Mouse (Mus musculus) left cerebral cortex, postnatal 25 days (tissue): ENCODE measurements around the gene Lsp1. TPM values are rescaled to one million over a fixed set of nuclear protein-coding genes. Genes with fewer than 3 reads are reported as not detected.

Experiments
- DNase-seq, 2 experiments: peaks; one replicate each; pipeline ENCODE4 v3.0.0; 2022; ENCODE audit warnings: low spot score in 2 of 2, mixed read lengths in 1 of 2
- intact Hi-C: fragments of 180-260 bp; cut with DNase I; formaldehyde crosslinking; loops from one replicate; pipeline ENCODE4 v1.15.1; 2025
- total RNA-seq, 2 experiments: library from RNA; stranded (reverse); gene quantifications; 2 replicates each; pipeline ENCODE4 v1.2.3; 2021

Lsp1 gene
- total RNA-seq, 2 experiments from 2014 or later, result 5.2 to 5.4 TPM

DNA sequence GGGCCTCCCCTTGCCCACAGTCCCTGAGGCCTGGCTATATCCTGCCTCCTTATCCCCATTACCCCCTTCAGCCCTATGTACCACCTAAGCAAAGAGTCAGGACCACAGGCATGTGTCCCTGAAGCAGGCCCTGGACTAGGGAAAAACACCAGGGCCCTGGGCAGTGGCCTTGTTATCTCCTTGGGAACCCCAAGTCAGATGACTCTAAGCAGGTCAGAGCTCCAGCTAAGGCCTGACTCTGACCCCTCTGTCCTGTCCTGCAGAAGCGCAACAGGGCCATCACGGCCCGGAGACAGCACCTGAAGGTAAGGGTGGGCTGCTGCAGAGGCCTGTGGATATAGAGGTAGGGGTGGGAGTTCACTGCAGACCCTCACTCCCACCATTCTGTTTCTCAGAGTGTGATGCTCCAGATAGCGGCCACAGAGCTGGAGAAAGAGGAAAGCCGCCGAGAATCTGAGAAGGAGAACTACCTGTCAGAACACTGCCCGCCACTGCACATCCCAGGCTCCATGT lies 17.6 kb upstream of the Lsp1 start:
- intact Hi-C loops, result loop anchor here (5.0 kb wide), 2 partner anchors 94 to 229 kb away; no protein-coding TSS in a partner anchor
- no peak for DNase-seq

DNA sequence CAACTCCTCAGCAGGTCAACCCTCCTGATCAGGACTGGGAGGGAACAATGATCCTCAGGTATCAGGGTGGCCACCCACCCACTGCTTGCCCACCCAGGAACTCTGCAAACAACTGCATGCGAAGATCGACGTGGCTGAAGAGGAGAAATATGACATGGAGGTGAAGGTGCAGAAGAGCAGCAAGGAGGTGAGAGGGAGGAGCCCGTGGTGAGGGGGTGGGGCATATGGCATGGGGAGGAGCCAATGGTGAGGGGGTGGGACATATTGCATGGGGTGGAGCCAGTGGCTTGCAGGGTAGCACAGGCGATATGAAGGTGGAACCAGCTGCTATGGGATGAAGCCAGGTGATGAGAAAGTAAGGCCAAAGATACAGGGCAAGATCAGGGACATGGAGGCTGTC lies 17.1 kb upstream of the Lsp1 start:
- intact Hi-C loops, result loop anchor here (5.0 kb wide), 2 partner anchors 94 to 229 kb away; no protein-coding TSS in a partner anchor
- no peak for DNase-seq

DNA sequence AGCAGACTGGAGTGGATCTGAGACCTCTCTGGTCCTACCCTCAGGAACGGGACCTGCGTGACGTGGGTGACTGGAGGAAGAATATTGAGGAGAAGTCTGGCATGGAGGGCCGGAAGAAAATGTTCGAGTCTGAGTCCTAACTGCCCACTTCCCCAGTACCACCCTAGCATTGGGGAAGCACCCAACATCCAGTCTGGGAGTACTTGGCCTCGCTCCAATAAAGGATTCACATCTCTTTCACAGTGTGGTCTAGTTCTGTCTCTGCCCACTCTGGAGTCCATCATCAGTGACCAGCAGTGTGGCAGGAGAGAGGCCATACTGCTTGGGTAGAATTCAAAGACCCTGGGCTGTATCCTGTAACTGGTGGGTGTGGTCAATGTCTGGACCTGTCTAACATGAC lies 16.4 kb upstream of the Lsp1 start:
- intact Hi-C loops, result loop anchor here (5.0 kb wide), 2 partner anchors 93 to 228 kb away; no protein-coding TSS in a partner anchor
- DNase-seq, result no peak

DNA sequence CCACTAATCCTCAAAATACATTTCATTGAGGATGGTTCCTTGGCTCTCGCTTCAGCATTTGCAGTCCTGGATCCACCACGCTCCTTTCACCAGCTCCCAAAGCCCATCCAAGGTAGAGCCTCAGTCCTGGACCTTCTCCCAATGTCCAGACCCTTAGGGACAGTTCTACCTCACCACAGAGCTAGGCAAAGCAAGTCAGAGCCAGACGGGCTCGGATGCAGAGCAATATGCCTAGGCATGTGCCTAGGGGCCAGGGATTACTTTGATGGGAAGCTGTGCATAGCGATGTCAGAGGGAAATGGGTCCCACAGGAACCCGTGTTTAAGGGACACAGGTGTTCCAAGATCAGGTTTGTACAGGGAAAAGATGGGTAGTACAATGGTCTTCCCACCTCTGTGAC lies 15.3 kb upstream of the Lsp1 start:
- DNase-seq, result no peak
- intact Hi-C loops, result no loop called here

DNA sequence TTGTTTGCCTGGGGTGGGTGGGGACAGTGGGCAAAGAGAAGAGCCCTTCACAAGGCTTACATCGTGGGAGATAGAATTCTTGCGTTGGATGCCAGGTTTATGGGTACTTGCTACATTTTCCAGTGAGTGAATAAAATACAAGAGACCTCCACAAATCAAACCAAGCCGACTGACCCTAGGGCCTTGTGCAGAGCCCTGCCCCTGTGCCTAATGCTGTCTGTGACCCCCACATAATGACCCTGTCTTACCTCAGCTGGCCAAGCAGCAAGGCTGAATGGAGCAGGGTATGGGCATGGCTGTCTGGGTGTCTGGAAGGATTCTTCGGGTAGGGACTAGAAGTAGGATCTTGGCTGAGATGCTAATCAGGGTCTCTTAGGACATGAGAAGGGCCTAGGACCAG lies 14.3 kb upstream of the Lsp1 start:
- intact Hi-C loops, result no loop called here
- no peak for DNase-seq

DNA sequence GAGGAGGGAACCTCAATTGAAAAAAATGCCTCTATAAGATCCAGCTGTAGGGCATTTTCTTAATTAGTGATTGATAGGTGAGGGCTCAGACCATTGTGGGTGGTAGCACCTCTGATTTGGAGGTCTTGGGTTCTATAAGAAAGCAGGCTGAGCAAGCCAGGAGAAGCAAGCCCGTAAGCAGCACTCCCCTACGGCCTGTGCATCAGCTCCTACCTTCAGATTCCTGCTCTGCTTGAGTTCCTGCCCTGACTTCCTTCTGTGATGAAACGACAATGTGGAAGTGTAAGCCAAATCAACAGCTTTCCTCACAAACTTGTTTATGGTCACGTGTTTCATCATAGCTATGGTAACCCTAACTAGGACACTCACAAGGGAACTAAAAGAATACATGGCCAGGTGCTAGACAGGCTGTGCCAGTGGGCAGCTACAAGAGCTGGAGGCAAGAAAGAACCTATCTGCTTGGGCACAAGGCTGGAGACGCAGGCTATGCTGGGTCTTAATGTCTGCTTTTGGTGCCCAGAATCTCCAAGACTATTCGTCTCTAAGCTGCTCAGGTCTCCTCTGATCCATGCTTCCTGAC lies 11.5 kb upstream of the Lsp1 start:
- DNase-seq, result no peak
- intact Hi-C loops, result no loop called here

DNA sequence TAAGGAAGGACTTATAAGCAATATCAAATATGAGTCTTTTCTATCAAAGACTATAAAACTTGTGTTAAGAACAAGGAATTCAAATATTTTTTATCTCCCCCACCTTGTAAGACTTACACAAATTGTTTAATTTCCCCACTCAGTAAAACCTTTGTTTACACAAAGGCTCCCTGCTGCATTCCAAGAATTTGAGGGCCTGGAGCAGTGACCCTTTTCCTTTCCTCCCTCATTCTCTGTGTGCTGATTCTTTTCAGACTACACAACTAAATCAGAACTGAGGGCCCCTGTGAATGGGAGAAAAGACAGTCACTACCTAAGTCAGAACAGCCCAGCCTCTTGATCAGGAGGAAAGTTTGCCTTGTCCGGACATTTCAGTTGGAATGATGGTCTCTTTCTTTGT lies 5.9 kb upstream of the Lsp1 start:
- no peak for DNase-seq
- intact Hi-C loops, result no loop called here

DNA sequence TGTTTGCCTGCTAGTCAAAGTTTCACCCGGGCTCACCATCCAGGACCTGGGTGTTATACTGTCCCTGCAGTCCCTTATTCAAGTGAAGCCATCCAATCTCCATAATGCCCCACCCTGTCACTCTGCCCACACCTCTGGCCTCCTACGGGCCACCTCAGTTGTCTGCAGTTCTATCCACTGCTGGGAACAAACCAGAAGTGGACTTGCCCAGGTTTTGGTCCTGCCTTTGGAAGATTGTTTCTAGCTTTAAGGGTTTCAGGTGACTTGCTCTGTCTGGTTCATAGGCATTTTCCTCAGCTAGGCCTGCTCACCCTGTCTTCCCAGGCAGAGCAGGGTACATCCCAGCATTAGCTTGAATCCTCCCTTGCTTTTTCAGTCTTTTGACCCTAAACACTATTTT lies 5.4 kb upstream of the Lsp1 start:
- intact Hi-C loops, result no loop called here
- no peak for DNase-seq

DNA sequence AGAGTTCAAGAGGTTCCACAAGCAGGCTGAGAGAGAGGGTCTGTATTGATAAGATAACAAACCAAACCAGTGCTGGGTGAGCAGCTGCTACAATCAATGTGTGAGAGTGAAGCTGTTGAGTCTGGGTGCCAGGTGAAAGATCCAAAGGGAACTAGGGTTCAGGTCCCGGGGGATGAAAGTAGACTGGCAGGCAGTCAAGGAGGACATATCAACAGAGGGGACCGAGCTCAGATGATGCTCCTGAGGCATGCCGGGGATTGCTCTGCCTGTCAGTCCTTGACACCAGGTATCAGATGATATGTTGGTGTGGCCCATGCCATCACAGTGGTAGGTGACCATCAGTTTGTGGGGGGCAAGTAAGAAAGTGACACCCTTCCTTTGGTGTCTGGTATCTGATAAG lies 3.8 kb upstream of the Lsp1 start:
- intact Hi-C loops, result no loop called here
- DNase-seq, result no peak

DNA sequence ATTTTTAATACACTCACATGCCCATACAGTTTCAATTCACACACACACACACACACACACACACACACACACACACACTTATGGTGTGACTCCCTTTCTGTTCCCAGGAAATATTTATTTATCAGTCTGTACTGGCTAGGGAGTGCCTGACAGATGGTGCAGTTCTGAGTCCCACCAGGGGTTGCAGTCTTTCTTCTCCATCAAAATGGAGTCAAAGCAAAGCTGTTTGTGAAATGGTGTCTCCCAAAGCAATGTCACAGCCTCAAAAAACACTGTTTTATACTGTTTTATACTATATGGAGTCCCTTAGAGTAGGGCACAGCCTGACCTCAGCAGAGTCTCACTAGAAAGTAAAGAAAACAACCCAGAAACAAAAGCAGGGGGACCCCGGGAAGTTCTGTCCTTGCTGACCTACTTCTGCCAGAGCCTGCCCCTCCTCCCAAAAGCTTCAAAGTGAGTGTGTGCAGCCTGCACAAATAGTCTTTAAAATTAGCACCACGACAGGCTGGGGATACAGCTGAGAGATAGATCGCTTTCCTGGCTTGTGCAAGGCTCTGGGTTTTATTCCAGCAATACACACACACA lies 3.3 kb upstream of the Lsp1 start:
- intact Hi-C loops, result no loop called here
- peak; percentile 44 to 47 for DNase-seq

DNA sequence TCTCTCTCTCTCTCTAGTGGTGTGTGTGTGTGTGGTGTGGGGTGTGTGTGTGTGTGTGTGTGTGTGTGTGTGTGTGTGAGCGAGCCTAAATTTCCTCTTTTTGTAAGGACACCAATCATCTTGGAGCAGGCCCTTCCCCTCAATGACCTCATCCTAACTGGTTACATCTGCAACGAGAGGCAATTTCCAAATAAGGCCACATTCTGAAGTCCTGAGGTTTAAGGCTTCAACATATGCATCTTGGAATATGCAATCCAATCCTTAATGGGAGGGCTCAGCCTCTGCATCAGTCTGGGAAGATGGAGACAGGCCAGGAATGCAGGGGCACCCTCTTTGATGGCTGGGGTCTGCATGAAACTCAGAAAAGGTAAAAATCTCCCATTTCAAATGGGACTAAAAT lies 2.6 kb upstream of the Lsp1 start:
- intact Hi-C loops, result no loop called here
- no peak for DNase-seq

DNA sequence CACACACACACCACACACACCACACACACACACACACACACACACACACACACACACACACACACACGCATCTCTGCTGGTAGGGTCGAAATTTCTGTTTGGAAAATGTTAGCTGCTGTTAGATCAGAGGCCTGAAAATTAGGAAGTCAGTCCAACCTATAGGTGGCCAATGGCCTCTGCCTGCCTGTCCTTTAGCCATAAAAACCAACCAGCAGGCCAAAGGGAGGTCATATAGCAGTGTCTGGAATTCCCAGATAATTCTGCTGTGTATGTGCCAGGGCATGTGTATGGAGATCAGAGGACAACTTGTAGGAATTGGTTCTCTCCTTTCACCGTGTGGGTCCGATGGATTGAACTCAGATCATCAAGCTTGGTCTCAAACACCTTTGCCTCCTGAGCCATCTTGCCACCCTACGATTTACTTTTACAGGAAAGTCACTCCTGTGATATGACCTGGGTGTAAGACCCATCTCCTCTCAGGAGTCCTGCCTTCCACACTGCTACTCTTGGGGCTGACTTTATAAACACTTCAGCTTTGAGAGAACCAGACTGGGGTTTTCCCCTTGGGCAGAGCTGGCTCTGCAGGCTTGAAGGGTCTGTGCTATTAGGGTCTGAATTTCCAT lies 1.8 kb upstream of the Lsp1 start:
- intact Hi-C loops, result no loop called here
- no peak for DNase-seq

DNA sequence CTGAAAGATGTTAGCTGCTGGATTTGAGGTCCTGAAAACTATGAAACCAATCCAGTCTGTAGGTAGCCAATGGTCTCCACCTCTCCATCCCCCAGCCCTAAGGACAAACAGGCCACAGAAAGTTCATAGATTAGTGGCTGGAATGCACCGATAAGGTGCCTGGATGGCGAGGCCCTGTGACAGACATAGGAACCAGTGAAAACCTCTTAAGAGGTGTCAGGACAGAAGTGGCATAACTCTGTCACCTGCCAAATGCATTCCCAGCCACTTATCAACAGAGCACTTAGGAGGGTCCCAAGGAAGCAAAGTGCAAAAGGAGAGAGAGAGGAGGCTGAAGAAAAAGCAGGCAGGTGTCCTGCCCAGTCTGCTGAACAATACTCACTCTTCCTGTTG lies 1.3 kb upstream of the Lsp1 start:
- DNase-seq, result no peak
- intact Hi-C loops, result no loop called here

DNA sequence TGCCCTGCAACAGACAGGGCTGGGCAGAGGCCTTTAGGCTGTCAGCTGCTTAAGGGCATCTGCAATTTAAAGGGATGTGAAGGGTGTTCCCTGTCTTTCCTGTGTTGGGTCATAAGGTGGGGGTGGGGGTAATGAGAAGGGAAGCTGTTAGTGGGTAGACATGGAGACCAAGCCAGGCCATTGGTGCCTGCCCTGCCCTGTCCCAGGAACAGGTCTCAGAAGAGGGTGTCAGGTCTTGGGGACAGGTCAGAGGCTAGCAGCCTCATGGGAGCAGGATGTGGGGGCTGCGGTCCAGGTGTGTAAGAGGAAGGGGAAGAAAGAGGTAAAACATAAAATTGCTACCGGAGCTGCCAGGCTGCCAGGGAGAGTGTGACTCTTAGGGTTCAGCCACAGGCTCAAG lies 837 bp downstream of the Lsp1 start:
- intact Hi-C loops, result no loop called here
- no peak for DNase-seq

DNA sequence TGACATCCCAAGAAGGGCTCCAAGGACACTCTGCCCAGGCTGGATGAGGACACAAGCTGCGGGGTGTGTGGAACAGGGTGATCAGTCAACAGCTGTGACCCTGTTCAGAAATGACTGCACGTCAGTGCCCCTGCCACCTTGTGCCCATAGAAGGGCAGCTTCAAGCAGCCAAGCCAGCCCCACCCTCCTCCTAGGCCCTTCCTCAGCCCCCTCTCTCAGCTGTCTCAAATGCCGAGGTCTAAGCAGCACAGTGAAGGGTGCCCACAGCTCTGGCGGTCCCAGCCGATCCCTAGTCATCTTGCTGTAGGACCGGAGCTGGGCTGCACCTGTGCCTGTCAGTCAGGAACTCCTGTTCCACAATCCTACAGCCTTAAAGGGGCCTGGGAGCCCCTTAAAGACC lies 1.6 kb downstream of the Lsp1 start:
- no peak for DNase-seq
- intact Hi-C loops, result no loop called here

DNA sequence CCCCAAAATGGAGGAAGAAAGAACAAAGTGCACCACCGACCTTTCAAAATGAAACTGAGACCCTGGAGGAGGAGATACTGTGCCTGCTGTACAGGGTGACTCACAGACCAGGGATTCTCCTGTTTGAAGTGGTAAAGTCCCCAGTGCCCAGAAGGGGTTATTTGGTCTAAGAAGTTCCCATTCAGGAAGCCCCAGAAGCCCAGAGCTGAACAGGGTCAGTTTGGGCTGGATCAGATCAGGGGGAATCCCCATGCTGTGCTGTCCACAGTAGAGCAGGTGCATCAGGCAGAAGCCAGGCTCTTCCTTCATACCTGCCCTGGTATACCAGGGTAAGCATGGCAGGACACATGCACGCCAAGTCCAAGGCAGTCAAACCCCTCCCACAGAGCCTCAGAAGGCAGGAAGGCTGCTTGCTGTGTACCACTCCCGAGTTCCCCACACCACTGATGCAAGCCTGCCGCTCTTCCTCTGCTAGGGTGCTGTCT lies 2.0 kb downstream of the Lsp1 start:
- intact Hi-C loops, result no loop called here
- DNase-seq, result no peak

DNA sequence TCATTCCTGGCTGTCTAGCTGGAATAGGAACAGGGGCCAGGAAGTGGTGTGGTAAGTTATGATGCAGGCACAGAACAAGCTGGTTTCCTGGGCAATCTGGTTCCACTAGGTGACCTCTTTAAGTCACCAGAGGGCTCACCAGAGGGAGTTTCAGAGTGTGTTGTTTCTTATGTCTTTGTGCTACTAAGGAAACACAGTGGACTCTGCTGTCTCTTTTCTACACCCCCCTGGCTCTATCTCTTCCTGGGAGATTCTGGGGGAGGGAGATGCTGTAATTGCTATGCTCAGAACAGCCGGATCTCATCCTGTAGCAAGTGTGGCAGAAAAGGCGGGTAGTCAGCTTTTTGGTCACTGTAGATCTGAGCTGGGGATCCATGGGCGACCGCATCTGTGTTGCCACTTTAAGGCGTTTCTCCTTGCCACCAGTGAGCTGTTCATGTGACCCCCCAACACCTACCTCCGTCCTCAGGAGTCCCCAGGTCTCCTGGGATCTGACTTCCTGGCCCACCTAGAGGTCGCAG lies 9.6 kb downstream of the Lsp1 start:
- peak in 1 of 2 experiments; percentile 43 for DNase-seq
- intact Hi-C loops, result no loop called here

DNA sequence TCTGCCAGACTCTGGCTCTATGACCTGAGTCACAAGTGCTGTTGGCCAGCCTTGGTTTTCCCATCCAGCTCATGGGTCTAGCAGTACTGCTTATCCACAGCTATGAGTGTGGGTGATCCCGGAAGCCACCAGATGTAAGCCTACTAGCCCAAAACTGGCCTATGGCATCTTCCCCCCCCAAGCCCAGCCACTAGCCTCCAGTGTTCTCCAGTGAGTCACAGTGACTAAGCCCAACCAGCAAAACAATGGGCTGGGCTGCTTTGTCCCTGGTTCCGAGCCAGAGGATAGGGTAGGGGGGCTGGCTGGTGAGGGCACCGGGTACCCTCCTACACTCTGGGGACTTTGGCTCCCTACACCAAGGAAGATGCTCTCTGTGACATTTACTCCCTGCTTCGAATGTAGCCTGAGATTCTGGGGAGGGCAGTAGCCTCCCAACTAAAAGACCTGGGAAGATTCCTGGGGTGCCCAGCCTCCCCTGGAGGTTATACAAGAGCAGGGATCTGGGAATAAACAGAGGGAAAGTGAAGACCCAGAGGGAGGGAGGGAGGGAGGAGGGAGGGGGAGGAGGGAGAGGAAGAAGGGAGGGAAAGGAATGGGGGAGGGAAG lies 10.3 kb downstream of the Lsp1 start:
- intact Hi-C loops, result no loop called here
- DNase-seq, result no peak

DNA sequence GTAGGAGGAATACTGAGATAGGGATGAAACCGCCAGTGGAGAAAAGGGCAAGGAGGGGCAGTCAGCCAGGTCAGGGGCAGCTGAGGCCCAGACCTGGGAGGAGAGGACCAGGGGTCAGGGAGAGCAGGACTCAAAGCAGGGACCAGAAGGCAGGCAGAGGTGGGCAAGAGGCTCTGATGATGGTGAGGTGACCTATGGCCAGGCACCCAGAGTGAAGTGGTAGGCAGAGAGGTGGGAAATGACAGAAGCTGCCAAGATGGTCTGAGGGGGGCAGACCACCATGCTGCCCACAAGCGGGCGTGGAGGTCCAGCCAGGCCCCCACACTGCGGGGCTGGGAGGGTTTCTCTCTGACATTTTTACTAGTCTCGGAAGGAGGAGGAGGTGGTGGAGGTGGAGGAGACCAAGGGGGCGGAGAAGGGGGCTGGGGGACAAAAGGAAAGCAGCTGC lies 10.8 kb downstream of the Lsp1 start:
- no peak for DNase-seq
- intact Hi-C loops, result no loop called here

DNA sequence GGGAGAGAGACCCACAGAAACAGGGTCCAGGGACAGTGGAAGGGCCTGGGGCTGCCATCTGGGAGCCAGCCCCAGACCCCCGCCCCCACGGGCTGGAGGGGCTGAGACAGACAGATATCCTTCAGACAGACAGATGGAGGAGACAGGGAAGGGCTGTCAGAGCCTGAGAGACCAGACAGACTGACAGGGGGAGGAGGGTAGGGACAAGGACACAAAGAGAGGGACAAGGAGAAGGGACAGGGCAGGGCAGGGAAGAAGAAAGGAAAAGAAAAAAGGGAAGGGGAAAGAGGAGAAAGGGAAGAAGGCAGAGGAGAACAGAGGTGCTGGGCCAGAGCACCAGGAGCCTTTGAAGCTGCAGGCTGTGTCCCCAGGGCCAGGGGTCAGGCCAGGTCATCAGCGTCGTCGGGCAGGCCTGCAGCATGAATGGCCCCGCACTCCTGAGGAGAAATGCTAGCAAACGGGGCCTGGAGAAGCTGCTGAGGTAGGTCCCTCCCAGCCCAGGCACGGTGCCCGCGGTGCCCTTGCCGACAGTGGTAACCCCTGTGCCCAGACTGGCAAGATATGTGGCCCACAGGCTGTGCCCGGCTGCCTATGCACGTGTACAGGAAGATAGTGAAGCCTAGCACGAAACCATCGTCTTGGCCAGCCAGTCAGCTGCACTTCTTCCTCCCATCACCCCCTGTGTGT lies 11.4 kb downstream of the Lsp1 start:
- no peak for DNase-seq

More for the DNA sequence above, 11.4 kb downstream of the Lsp1 start:
- intact Hi-C loops, result no loop called here
